Mouse (Mus musculus) mature B cell (primary cell): ENCODE results near the gene Vmn2r117.
"Not testable (repeated sequence)": the region's sequence is repeated elsewhere in the genome, so short reads cannot be mapped to it uniquely, and the experiment has no call there.

Experiments used
- in situ Hi-C: fragments of 300-500 bp; cut with MboI; formaldehyde crosslinking; loops from 2 replicates; pipeline ENCODE4 v1.14.3; 2019

Gene Vmn2r117

DNA sequence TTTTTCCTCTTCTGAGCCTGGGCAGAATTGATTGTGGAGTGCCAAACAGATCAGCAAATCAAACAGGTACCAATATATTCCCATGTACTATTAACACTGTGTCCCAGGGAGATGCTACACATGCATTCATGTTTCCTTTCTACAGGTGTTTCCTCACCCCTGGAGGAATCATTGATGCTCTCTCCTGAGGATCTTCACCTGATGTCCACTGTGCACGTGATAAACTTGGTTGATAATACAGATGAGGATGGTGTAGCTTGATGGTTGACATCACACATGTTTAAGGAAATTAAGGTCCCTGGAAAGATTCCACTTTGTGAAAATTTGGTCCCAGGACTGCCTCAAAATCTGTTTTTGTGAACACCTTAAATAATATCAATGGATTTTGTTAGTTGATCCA, at the start of gene Vmn2r117:
TSS of gene Vmn2r117 (minus strand) at position 101 of the 400 bp plus-strand sequence.
- in situ Hi-C loops: loop anchor here (5.0 kb wide), 1 partner anchor 167 kb away; the partner anchor contains the start of gene Vmn2r114

DNA sequence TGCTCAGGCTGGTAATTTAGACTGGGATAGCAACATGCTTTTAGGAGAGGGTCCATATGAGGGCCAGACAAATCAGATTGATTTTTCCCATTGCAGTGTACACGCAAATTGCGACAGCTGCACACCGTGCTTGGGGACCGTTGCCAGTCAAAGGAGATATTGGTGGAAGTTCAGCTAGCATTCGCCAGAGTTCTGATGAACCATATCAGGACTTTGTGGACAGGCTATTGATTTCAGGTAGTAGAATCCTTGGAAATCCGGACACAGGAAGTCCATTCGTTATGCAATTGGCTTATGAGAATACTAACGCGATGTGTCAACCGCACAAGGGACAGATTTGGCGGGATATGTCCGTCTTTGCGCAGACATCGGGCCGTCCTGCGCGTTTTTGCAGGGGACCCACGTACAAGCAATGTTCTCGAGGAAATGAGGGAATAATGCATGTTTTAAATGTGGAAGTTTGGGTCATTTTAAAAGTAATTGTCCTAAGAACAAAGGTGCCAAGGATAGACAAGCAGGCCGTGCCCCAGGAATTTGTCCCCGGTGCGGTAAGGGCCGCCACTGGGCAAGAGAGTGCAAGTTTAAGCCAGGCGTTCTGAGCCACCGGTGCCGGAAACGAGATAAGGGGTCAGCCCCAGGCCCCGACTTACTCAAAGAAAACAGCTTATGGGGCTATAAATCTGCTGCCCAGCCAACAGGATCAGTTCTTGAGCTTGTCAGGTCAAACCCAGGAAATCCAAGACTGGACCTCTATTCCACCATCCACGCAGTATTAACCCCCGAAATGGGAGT, 43.6 kb upstream of the Vmn2r117 start:
- in situ Hi-C loops: not testable (repeated sequence)

DNA sequence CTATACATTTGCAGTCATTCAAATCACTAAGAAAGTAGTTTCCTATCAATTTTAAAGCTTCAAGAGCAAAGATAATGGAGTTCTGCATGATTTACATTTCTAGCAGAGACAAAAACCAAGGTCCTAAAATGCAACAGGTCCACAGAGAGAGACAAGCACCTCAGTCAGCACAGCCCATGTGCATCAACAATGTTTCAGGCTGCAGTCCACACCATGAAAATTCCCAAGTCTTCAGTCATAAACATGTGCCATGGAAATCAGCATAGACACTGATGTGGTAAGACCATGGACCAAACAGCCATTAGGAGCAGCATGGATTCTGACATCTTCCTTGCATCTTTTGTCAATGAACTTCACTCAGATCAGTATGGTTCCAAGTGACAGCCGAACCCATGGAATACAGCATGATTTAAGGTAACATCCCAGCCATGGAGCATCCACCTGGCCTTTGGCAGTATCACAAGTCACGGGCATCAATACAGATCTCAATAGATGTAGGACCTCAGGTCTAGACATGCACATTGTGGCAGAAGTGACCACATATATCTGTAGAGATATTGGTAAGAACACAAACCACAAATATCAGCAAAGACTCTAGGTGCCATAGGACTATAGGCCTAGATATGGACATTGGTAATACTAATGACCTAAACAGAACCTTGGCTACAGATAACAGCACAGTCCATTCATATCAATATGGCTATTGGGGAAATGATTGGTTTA, 39.4 kb upstream of the Vmn2r117 start:
- in situ Hi-C loops: no loop called here

DNA sequence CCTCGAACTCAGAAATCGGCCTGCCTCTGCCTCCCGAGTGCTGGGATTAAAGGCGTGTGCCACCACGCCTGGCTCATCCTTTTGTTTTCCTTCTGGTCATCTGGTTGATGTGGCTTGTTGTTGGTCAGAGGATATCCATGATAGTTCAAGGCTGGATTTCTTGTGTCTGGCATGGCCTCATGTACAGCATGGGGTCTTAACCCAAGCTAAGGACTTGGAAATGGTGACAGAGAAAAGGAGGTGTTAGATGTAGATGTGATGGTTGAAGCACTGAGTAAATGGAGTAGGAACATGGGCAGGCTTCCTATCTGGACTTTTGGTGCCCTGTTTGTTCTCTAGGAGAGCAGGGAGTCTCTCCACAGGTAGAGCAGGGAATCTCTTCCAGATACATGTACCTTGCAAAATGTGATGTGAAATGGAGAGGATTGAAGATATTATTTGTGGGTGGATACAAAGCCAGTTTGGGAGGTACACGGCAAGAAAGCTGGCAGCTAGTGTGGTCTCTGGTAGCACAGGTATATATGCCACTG, 46.3 kb downstream of the Vmn2r117 start:
- in situ Hi-C loops: no loop called here
